Mouse (Mus musculus): ENCODE measurements around the gene Ugcg. TPM values are rescaled to one million over a fixed set of nuclear protein-coding genes. Genes with fewer than 3 reads are reported as not detected.
A peak's percentile ranks its signal among the peaks of the same experiment; 100 is the strongest.

The Ugcg gene
- polyA plus RNA-seq, 1 experiment from 2014 or later = 19.9 TPM

- WGBS = 57% methylated on average over 12 of the region's 12 CpGs
- no peak for ATAC-seq (ENCODE audit: low FRiP score)
- H3K4me1 ChIP-seq = peaks cover 17% of the 10 kb centered on the region
- H3K4me2 ChIP-seq = no peak overlapping the region
- H3K27ac ChIP-seq = no peak overlapping the region
- H3K27me3 ChIP-seq = no peaks in the 10 kb centered on the region
- no peaks in the 10 kb centered on the region for H3K36me3 ChIP-seq (replicated peaks)
- no peak overlapping the region for H3K4me3 ChIP-seq (replicated peaks)
- no peak overlapping the region for H3K9ac ChIP-seq
- no peaks in the 10 kb centered on the region for H3K9me3 ChIP-seq
These were observed 7.5 kb downstream of the Ugcg start for GRCm38 (mm10) chr4:59196346-59197077.

- Histone ChIP-seq H3K9ac (no peak overlapping the region), H3K4me3 (replicated peaks) (no peak overlapping the region), H3K27me3 (no peaks in the 10 kb centered on the region), H3K36me3 (replicated peaks) (no peaks in the 10 kb centered on the region), H3K4me1 (peaks cover 17% of the 10 kb centered on the region), H3K9me3 (no peaks in the 10 kb centered on the region), H3K27ac (no peak overlapping the region), H3K4me2 (no peak overlapping the region)
- 61% methylated on average over 6 of the region's 6 CpGs for WGBS
- no peak for ATAC-seq (ENCODE audit: low FRiP score)
These were observed 8.0 kb downstream of the Ugcg start for GRCm38 (mm10) chr4:59197078-59197424.

GRCm38 (mm10) chr4:59197462-59197861, 8.4 kb downstream of the Ugcg start:
- Histone ChIP-seq H3K9ac (no peak overlapping the region), H3K4me1 (peaks cover 17% of the 10 kb centered on the region), H3K4me3 (replicated peaks) (no peak overlapping the region), H3K27ac (no peak overlapping the region), H3K36me3 (replicated peaks) (no peaks in the 10 kb centered on the region), H3K9me3 (no peaks in the 10 kb centered on the region), H3K4me2 (no peak overlapping the region), H3K27me3 (no peaks in the 10 kb centered on the region)
- ATAC-seq (ENCODE audit: low FRiP score) = no peak
- WGBS = 74% methylated on average over 3 of the region's 3 CpGs

- Histone ChIP-seq H3K4me1 (peaks cover 23% of the 10 kb centered on the region), H3K36me3 (replicated peaks) (no peaks in the 10 kb centered on the region), H3K9ac (no peak overlapping the region; the same call in 1 of the 2 replicates), H3K27ac (no peak overlapping the region), H3K27me3 (no peaks in the 10 kb centered on the region), H3K4me2 (no peak overlapping the region), H3K4me3 (replicated peaks) (no peak overlapping the region), H3K9me3 (no peaks in the 10 kb centered on the region)
- ATAC-seq (ENCODE audit: low FRiP score) = peak; percentile 67; the same call in 1 of the 2 replicates
- WGBS = 56% methylated on average over 8 of the region's 8 CpGs
These were observed 10.3 kb downstream of the Ugcg start for GRCm38 (mm10) chr4:59199341-59199740.

- no peak overlapping the region; the same call in 1 of the 2 replicates for H3K9ac ChIP-seq
- H3K36me3 ChIP-seq (replicated peaks) = no peaks in the 10 kb centered on the region
- H3K27ac ChIP-seq = no peak overlapping the region
- H3K4me1 ChIP-seq = peaks cover 22% of the 10 kb centered on the region
- H3K4me2 ChIP-seq = no peak overlapping the region
- no peaks in the 10 kb centered on the region for H3K9me3 ChIP-seq
- no peak overlapping the region for H3K4me3 ChIP-seq (replicated peaks)
- 82% methylated on average over 8 of the region's 8 CpGs for WGBS
- ATAC-seq (ENCODE audit: low FRiP score) = no peak
- H3K27me3 ChIP-seq = no peaks in the 10 kb centered on the region
These were observed 10.7 kb downstream of the Ugcg start for GRCm38 (mm10) chr4:59199805-59200204.

GRCm38 (mm10) chr4:59200636-59201035, 11.6 kb downstream of the Ugcg start:
- H3K27me3 ChIP-seq = no peaks in the 10 kb centered on the region
- H3K27ac ChIP-seq = no peak overlapping the region
- H3K4me2 ChIP-seq = no peak overlapping the region
- H3K9ac ChIP-seq = no peak overlapping the region
- no peak for ATAC-seq (ENCODE audit: low FRiP score)
- H3K4me3 ChIP-seq (replicated peaks) = no peak overlapping the region
- 88% methylated on average over 3 of the region's 3 CpGs for WGBS
- no peaks in the 10 kb centered on the region for H3K36me3 ChIP-seq (replicated peaks)
- H3K4me1 ChIP-seq = peaks cover 21% of the 10 kb centered on the region
- H3K9me3 ChIP-seq = no peaks in the 10 kb centered on the region

- no peak overlapping the region for H3K4me3 ChIP-seq (replicated peaks)
- no peaks in the 10 kb centered on the region for H3K27me3 ChIP-seq
- no peaks in the 10 kb centered on the region for H3K9me3 ChIP-seq
- H3K9ac ChIP-seq = no peak overlapping the region
- H3K36me3 ChIP-seq (replicated peaks) = 0 out of 2 replicates have a peak, but pooled peaks cover 4% of the 10 kb centered on the region
- peaks cover 18% of the 10 kb centered on the region; the same call in 1 of the 2 replicates for H3K4me1 ChIP-seq
- no peak for ATAC-seq (ENCODE audit: low FRiP score)
- H3K27ac ChIP-seq = no peak overlapping the region
- no peak overlapping the region for H3K4me2 ChIP-seq
- WGBS = 83% methylated on average over 4 of the region's 4 CpGs
These were observed 15.6 kb downstream of the Ugcg start for GRCm38 (mm10) chr4:59204616-59205015.

- no peak for ATAC-seq (ENCODE audit: low FRiP score)
- Histone ChIP-seq H3K4me1 (peaks cover 18% of the 10 kb centered on the region; the same call in 1 of the 2 replicates), H3K4me3 (replicated peaks) (no peak overlapping the region), H3K27ac (no peak overlapping the region), H3K27me3 (no peaks in the 10 kb centered on the region), H3K9ac (no peak overlapping the region), H3K9me3 (no peaks in the 10 kb centered on the region), H3K36me3 (replicated peaks) (0 out of 2 replicates have a peak, but pooled peaks cover 7% of the 10 kb centered on the region), H3K4me2 (no peak overlapping the region)
- WGBS = 61% methylated on average over 2 of the region's 2 CpGs
These were observed 16.8 kb downstream of the Ugcg start for GRCm38 (mm10) chr4:59205758-59206340.

- H3K4me1 ChIP-seq = peaks cover 18% of the 10 kb centered on the region; the same call in 1 of the 2 replicates
- H3K4me2 ChIP-seq = no peak overlapping the region
- WGBS = 87% methylated on average over 4 of the region's 4 CpGs
- ATAC-seq (ENCODE audit: low FRiP score) = no peak
- H3K27ac ChIP-seq = no peak overlapping the region
- H3K27me3 ChIP-seq = no peaks in the 10 kb centered on the region
- H3K9me3 ChIP-seq = no peaks in the 10 kb centered on the region
- H3K36me3 ChIP-seq (replicated peaks) = 0 out of 2 replicates have a peak, but pooled peaks cover 10% of the 10 kb centered on the region
- no peak overlapping the region for H3K4me3 ChIP-seq (replicated peaks)
- no peak overlapping the region for H3K9ac ChIP-seq
These were observed 17.5 kb downstream of the Ugcg start for GRCm38 (mm10) chr4:59206600-59206999.

GRCm38 (mm10) chr4:59208607-59209006, 19.6 kb downstream of the Ugcg start:
- Histone ChIP-seq H3K9ac (no peak overlapping the region), H3K4me3 (replicated peaks) (no peak overlapping the region), H3K36me3 (replicated peaks) (0 out of 2 replicates have a peak, but pooled peaks cover 10% of the 10 kb centered on the region), H3K4me1 (peaks cover 18% of the 10 kb centered on the region; the same call in 1 of the 2 replicates), H3K27ac (no peak overlapping the region), H3K27me3 (no peaks in the 10 kb centered on the region), H3K9me3 (no peaks in the 10 kb centered on the region), H3K4me2 (no peak overlapping the region)
- WGBS = 93% methylated on average over 4 of the region's 4 CpGs
- no peak for ATAC-seq (ENCODE audit: low FRiP score)

- no peak overlapping the region for H3K4me2 ChIP-seq
- ATAC-seq (ENCODE audit: low FRiP score) = no peak
- H3K27me3 ChIP-seq = no peaks in the 10 kb centered on the region
- peaks cover 23% of the 10 kb centered on the region; the same call in 1 of the 2 replicates for H3K36me3 ChIP-seq (replicated peaks)
- 0 out of 2 replicates have a peak, but pooled peaks cover 7% of the 10 kb centered on the region for H3K4me1 ChIP-seq
- no peak overlapping the region for H3K4me3 ChIP-seq (replicated peaks)
- H3K27ac ChIP-seq = no peak overlapping the region
- no peak overlapping the region for H3K9ac ChIP-seq
- no peaks in the 10 kb centered on the region for H3K9me3 ChIP-seq
- WGBS = 94% methylated on average over 9 of the region's 9 CpGs
These were observed 22.1 kb downstream of the Ugcg start for GRCm38 (mm10) chr4:59211181-59211580.

- ATAC-seq (ENCODE audit: low FRiP score) = no peak
- Histone ChIP-seq H3K4me1 (no peaks in the 10 kb centered on the region), H3K4me2 (no peak overlapping the region), H3K36me3 (replicated peaks) (peaks cover 26% of the 10 kb centered on the region; the same call in 1 of the 2 replicates), H3K9me3 (no peaks in the 10 kb centered on the region), H3K4me3 (replicated peaks) (no peak overlapping the region), H3K27me3 (no peaks in the 10 kb centered on the region), H3K9ac (no peak overlapping the region), H3K27ac (no peak overlapping the region)
- 75% methylated on average over 4 of the region's 4 CpGs for WGBS
These were observed 24.8 kb downstream of the Ugcg start for GRCm38 (mm10) chr4:59213833-59214232.

GRCm38 (mm10) chr4:59214695-59215094, 25.6 kb downstream of the Ugcg start:
- H3K27me3 ChIP-seq = no peaks in the 10 kb centered on the region
- H3K4me1 ChIP-seq = no peaks in the 10 kb centered on the region
- H3K27ac ChIP-seq = no peak overlapping the region
- H3K4me3 ChIP-seq (replicated peaks) = no peak overlapping the region
- H3K9ac ChIP-seq = no peak overlapping the region
- H3K4me2 ChIP-seq = no peak overlapping the region
- no peak for ATAC-seq (ENCODE audit: low FRiP score)
- WGBS = 96% methylated on average over 5 of the region's 5 CpGs
- peaks cover 30% of the 10 kb centered on the region for H3K36me3 ChIP-seq (replicated peaks)
- H3K9me3 ChIP-seq = no peaks in the 10 kb centered on the region

Measured in forebrain, embryonic 12.5 days (tissue).